Mouse (Mus musculus): ENCODE measurements around the gene Cwc22.

DNA sequence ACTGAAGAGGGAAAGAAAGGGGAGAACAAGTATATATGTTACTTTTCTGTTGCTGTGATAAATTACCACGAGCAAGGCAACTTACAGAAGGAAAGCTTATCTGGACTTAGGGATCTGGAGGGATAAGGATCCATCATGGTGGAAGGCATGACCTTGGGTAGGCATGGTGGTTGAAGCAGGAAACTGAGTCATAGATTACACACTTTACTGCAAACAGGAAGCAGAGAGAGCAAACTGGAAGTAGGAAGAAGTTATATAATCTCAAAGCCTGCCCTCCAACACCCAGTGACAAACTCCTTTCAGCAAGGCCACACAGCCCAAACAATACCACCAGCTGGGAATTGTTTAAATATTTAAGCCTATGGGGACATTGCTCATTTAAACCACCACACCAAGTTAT is 43.2 kb upstream of the Cwc22 start:
- TF ChIP-seq CTCF (IDR thresholded peaks at IDR 0.05; ENCODE audit: control insufficient read depth, insufficient read depth, insufficient read length) (no peak), FOSL1 (IDR thresholded peaks at IDR 0.05; ENCODE audit: insufficient read depth, low read length, poor library complexity, severe bottlenecking) (no peak), MYOD1 (IDR thresholded peaks at IDR 0.05; ENCODE audit: control insufficient read depth, insufficient read length, low read depth) (no peak), USF1 (IDR thresholded peaks at IDR 0.05; ENCODE audit: low read depth) (no peak), MAX (IDR thresholded peaks at IDR 0.05) (no peak), MYOG (IDR thresholded peaks at IDR 0.05; ENCODE audit: control insufficient read depth, extremely low read depth, insufficient read length) (no peak)

Data from C2C12 (cell line).